In the genomic region with DNA sequence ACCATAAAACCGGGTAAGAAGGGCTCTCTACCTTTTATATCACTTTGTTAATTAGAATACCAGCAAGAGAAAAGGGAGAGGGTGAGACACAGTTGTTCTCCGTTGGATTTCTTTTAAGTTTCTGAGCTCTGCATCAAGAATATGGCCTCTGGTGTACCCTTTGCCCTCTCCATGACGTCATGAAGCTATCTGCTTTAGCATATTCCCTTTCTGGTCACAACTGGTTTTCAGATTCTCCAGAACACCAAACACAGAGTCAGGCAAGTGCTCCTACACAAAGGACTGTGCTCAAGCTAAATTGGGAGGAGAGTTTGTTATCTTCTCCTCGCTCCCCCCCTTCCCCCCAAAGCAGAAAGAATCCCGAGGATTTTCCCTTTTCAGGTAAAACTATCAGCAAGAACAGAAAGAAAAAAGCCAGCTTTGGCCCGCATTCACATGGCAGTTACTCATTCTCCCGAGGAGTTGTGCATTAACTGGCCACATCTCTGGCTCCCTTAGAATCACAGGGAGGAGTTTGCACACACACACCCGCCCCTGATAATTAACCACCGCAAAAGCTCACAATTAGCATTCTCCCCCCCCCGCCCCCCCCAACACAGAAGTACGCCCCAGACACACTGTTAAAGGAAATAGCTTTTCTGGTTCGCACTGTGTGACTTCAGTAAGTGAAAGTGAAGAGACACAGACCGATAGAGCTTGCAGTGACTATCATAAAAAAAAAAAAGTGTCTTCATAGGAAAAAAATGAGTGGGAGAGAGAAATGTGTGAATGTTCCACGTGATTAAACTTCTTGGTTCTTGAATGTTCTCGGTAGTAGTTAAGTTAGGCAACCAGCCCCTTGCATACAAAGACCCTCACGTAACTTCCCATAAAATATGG, we compare ENCODE assay signal across 9 mouse cellular contexts. TPM values are rescaled to one million over a fixed set of nuclear protein-coding genes. Genes with fewer than 3 reads are reported as not detected.
DNase-seq lines count a peak whose midpoint lies in the region; ATAC-seq lines count a peak whose summit lies in the region.
"Had no signal": no experiment of that assay in that cellular context is flagged by ENCODE, and none has a peak within 500 bp of the region (broad histone marks: within the 10 kb centered on the region; RNA-seq: fewer than 3 reads in every experiment).

No protein-coding gene starts in this region.

- no peak overlapping the region for H3K27ac ChIP-seq in intestine, embryonic 14.5 days (ENCODE audit: low read depth)
- H3K27ac ChIP-seq in liver, embryonic 16.5 days (ENCODE audit: low read length): no peak overlapping the region

- H3K4me1 ChIP-seq in intestine, embryonic 14.5 days (replicated peaks; ENCODE audit: control insufficient read depth, insufficient read depth, low read length): peaks cover 10% of the 10 kb centered on the region; the same call in 1 of the 2 replicates
- no peaks in the 10 kb centered on the region for H3K4me1 ChIP-seq in liver, embryonic 16.5 days (ENCODE audit: control insufficient read depth, low read depth, low read length)

- peak overlapping the region; percentile 43 for H3K4me3 ChIP-seq in intestine, embryonic 14.5 days (ENCODE audit: low read depth, low read length)
- H3K4me3 ChIP-seq in liver, embryonic 16.5 days (ENCODE audit: low read depth, low read length): no peak overlapping the region

- peaks cover 11% of the 10 kb centered on the region for H3K27me3 ChIP-seq in intestine, embryonic 14.5 days (replicated peaks; ENCODE audit: control insufficient read depth, insufficient read depth, low read length)
- H3K27me3 ChIP-seq in liver, embryonic 16.5 days (ENCODE audit: control insufficient read depth, insufficient read depth, low read depth, low read length): peaks cover 37% of the 10 kb centered on the region

- H3K4me2 ChIP-seq in intestine, embryonic 14.5 days (ENCODE audit: low read length): peak overlapping the region; percentile 88
- H3K4me2 ChIP-seq in liver, embryonic 16.5 days (ENCODE audit: low read depth, low read length): peak overlapping the region; percentile 13

- 5% methylated on average over 16 of the region's 16 CpGs for WGBS in intestine, embryonic 14.5 days
- WGBS in liver, embryonic 16.5 days (ENCODE audit: insufficient replicate concordance): 4% methylated on average over 16 of the region's 16 CpGs

- peak; percentile 30 for DNase-seq in adrenal gland, adult 2 months
- DNase-seq in adrenal gland, postnatal 14 days: no peak
- peak; percentile 62 for DNase-seq in embryo, embryonic 10 days (ENCODE audit: low spot score)
- DNase-seq in intestine, embryonic 14.5 days (ENCODE audit: low spot score): no peak
- DNase-seq in adrenal gland, postnatal 25 days: no peak
- no peak for DNase-seq in spleen, postnatal 36 days (ENCODE audit: low spot score in 2 of 2)

- H3K9me3 ChIP-seq in intestine, embryonic 14.5 days (ENCODE audit: control insufficient read depth, low read length): no peaks in the 10 kb centered on the region
- no peaks in the 10 kb centered on the region for H3K9me3 ChIP-seq in liver, embryonic 16.5 days (replicated peaks; ENCODE audit: control insufficient read depth, low read length)

- ATAC-seq in intestine, embryonic 14.5 days (replicated peaks; ENCODE audit: low FRiP score, low TSS enrichment, low read depth): peak; percentile 44; the same call in 1 of the 2 replicates
- ATAC-seq in liver, embryonic 16.5 days (ENCODE audit: low read depth): no peak
- ATAC-seq in megakaryocyte progenitor cell, adult 5-6 weeks (replicated peaks; ENCODE audit: poor library complexity): no peak

- peak overlapping the region; percentile 27; the same call in 1 of the 2 replicates for H3K9ac ChIP-seq in intestine, embryonic 14.5 days (ENCODE audit: low read length)
- no peak overlapping the region for H3K9ac ChIP-seq in liver, embryonic 16.5 days (ENCODE audit: low read depth, low read length)

- no peaks in the 10 kb centered on the region for H3K36me3 ChIP-seq in intestine, embryonic 14.5 days (ENCODE audit: control insufficient read depth, insufficient read depth, low read length)
- H3K36me3 ChIP-seq in liver, embryonic 16.5 days (ENCODE audit: control insufficient read depth, insufficient read depth): no peaks in the 10 kb centered on the region

RNA-seq across cellular contexts. Expression of gene Cdh6, which starts 1.8 kb away (rescaled TPM):
- total RNA-seq in adrenal gland, adult 2 months (2021): 10 to 100 TPM; 15.5 to 15.7 TPM
- polyA plus RNA-seq in adrenal gland, adult 2 months (2012; rRNA removed): 0.50 and 1.4 TPM in 2 replicates
- total RNA-seq in adrenal gland, postnatal 14 days (2021): 23.1 and 24.2 TPM in 2 replicates
- polyA plus RNA-seq in intestine, embryonic 14.5 days (2014; fragmentation: Nextera tagmentation; extraction: Ambion mirVana): 6.6 and 7.4 TPM in 2 replicates
- 0.09 and 0.19 TPM in 2 replicates for polyA plus RNA-seq in liver, embryonic 16.5 days (2015; fragmentation: Nextera tagmentation; extraction: Ambion mirVana)
- total RNA-seq in megakaryocyte progenitor cell, adult 5-6 weeks (2015): not detected in 2 replicates
- total RNA-seq in megakaryocyte progenitor cell, adult 5-6 weeks (2017): not detected in 2 replicates
- 23.2 and 30.2 TPM in 2 replicates for total RNA-seq in adrenal gland, postnatal 25 days (2021)
- total RNA-seq: common myeloid progenitor, adult 5-6 weeks had no signal

Comparison
In these comparisons a context has a peak if more than half of its experiments do, and no peak if none do; other contexts are left out.
1. DNase-seq: peak in adrenal gland, adult 2 months (single experiment) and embryo, embryonic 10 days (single experiment); none in adrenal gland, postnatal 14 days (single experiment), intestine, embryonic 14.5 days (single experiment), adrenal gland, postnatal 25 days (single experiment) and spleen, postnatal 36 days (0 of 2).
2. RNA of gene Cdh6, which starts 1.8 kb away (total RNA-seq): 23.1 to 24.2 TPM in adrenal gland, postnatal 14 days, 23.2 to 30.2 TPM in adrenal gland, postnatal 25 days and 15.5 to 15.7 TPM in adrenal gland, adult 2 months; not detected in megakaryocyte progenitor cell, adult 5-6 weeks; every median in the first group is over 10 times any median in the second.